Comparison of ENCODE assay signal across 14 mouse cellular contexts in the genomic region with DNA sequence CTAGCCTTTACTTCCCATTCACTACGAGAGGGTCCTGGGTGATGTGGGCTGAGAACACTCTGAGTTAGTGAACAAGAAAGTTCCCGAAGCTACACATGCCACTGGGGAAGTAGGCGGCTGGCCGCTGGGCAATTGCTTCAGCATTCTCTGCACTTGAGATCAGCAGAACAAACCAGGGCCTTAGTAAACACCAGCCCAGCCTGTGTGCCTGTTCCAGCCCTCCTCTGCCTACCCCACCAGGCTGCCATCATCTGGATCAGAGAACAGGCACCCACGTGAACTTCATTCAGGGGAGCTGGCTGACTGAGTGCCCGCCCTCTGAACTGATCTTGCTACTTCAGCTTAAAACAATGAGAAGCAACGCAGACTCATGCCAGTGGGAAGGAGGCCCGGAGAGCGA. TPM values are rescaled to one million over a fixed set of nuclear protein-coding genes. Genes with fewer than 3 reads are reported as not detected.
DNase-seq lines count a peak whose midpoint lies in the region; ATAC-seq and TF ChIP-seq lines count a peak whose summit lies in the region.
"Had no signal": no experiment of that assay in that cellular context is flagged by ENCODE, and none has a peak within 500 bp of the region (broad histone marks: within the 10 kb centered on the region; RNA-seq: fewer than 3 reads in every experiment).

No protein-coding gene starts in this region.

- H3K36me3 ChIP-seq in forebrain, embryonic 14.5 days (ENCODE audit: control insufficient read depth, insufficient read depth, low read length): no peaks in the 10 kb centered on the region
- H3K36me3 ChIP-seq in forebrain, embryonic 16.5 days (ENCODE audit: control insufficient read depth, insufficient read depth): no peaks in the 10 kb centered on the region
- no peaks in the 10 kb centered on the region for H3K36me3 ChIP-seq in hindbrain, embryonic 10.5 days
- H3K36me3 ChIP-seq in hindbrain, embryonic 12.5 days: no peaks in the 10 kb centered on the region
- no peaks in the 10 kb centered on the region for H3K36me3 ChIP-seq in thymus, adult 2 months (ENCODE audit: control insufficient read depth, insufficient read depth, low read length)
- H3K36me3 ChIP-seq: limb, embryonic 13.5 days had no signal

- no peak for TF ChIP-seq POLR2A in thymus, adult 2 months (IDR thresholded peaks at IDR 0.05; ENCODE audit: control insufficient read depth, extremely low read depth, insufficient read depth, low read length, poor library complexity)

- ATAC-seq in forebrain, embryonic 14.5 days: no peak
- ATAC-seq in forebrain, embryonic 16.5 days: no peak
- ATAC-seq in hindbrain, embryonic 12.5 days (ENCODE audit: low FRiP score): no peak
- ATAC-seq: Patski had no signal

- 68% methylated on average over 9 of the region's 9 CpGs for WGBS in forebrain, embryonic 14.5 days
- WGBS in forebrain, embryonic 16.5 days: 68% methylated on average over 9 of the region's 9 CpGs
- 78% methylated on average over 9 of the region's 9 CpGs for WGBS in hindbrain, embryonic 10.5 days
- 66% methylated on average over 9 of the region's 9 CpGs for WGBS in hindbrain, embryonic 12.5 days
- WGBS in thymus, adult 2 months: 75% methylated on average over 9 of the region's 9 CpGs

- DNase-seq in forebrain, embryonic 14.5 days (ENCODE audit: low spot score): no peak
- no peak for DNase-seq in hindbrain, embryonic 10.5 days (ENCODE audit: low spot score)
- DNase-seq in Muller cell, postnatal 12 days (ENCODE audit: inconsistent ontology term): peak; percentile 31
- DNase-seq in kidney, postnatal 10 days: peak; percentile 42
- DNase-seq in right cerebral cortex, postnatal 25 days: no peak
- DNase-seq in thymus, adult 2 months: no peak
- DNase-seq: cerebellum, adult 11-12 months; right cerebral cortex, adult 18-20 months had no signal

- no peak overlapping the region for H3K4me2 ChIP-seq in forebrain, embryonic 14.5 days (ENCODE audit: low read length)
- no peak overlapping the region for H3K4me2 ChIP-seq in forebrain, embryonic 16.5 days (ENCODE audit: low read length)
- no peak overlapping the region for H3K4me2 ChIP-seq in hindbrain, embryonic 12.5 days (replicated peaks)
- H3K4me2 ChIP-seq: limb, embryonic 13.5 days had no signal

- TF ChIP-seq CTCF in thymus, adult 2 months (IDR thresholded peaks at IDR 0.05; ENCODE audit: borderline replicate concordance, control insufficient read depth, extremely low read depth, insufficient read depth, low read length, poor library complexity): no peak

- H3K27ac ChIP-seq in forebrain, embryonic 14.5 days (ENCODE audit: low read depth, low read length): 0 out of 2 replicates have a peak overlapping the region, but pooled peaks have one; percentile 14
- no peak overlapping the region for H3K27ac ChIP-seq in forebrain, embryonic 16.5 days (ENCODE audit: low read length)
- peak overlapping the region; percentile 78 for H3K27ac ChIP-seq in hindbrain, embryonic 10.5 days
- H3K27ac ChIP-seq in hindbrain, embryonic 12.5 days: no peak overlapping the region
- H3K27ac ChIP-seq in thymus, adult 2 months (ENCODE audit: control insufficient read depth, insufficient read depth, low read length): no peak overlapping the region
- H3K27ac ChIP-seq: limb, embryonic 13.5 days had no signal

- peaks cover 11% of the 10 kb centered on the region; the same call in 1 of the 2 replicates for H3K4me1 ChIP-seq in forebrain, embryonic 14.5 days (ENCODE audit: control insufficient read depth, insufficient read depth, low read length)
- peaks cover 31% of the 10 kb centered on the region for H3K4me1 ChIP-seq in forebrain, embryonic 16.5 days (replicated peaks; ENCODE audit: control insufficient read depth, insufficient read depth, low read length)
- peaks cover 53% of the 10 kb centered on the region for H3K4me1 ChIP-seq in hindbrain, embryonic 10.5 days (replicated peaks)
- peaks cover 45% of the 10 kb centered on the region for H3K4me1 ChIP-seq in hindbrain, embryonic 12.5 days
- H3K4me1 ChIP-seq in thymus, adult 2 months (replicated peaks; ENCODE audit: control insufficient read depth, insufficient read depth, low read length): peaks cover 5% of the 10 kb centered on the region; the same call in 1 of the 2 replicates

- no peaks in the 10 kb centered on the region for H3K27me3 ChIP-seq in forebrain, embryonic 14.5 days (replicated peaks; ENCODE audit: control insufficient read depth, insufficient read depth, low read length)
- no peaks in the 10 kb centered on the region for H3K27me3 ChIP-seq in forebrain, embryonic 16.5 days (replicated peaks; ENCODE audit: control insufficient read depth, insufficient read depth, low read length)
- H3K27me3 ChIP-seq in hindbrain, embryonic 10.5 days (ENCODE audit: insufficient read depth, poor library complexity, severe bottlenecking): no peaks in the 10 kb centered on the region
- no peaks in the 10 kb centered on the region for H3K27me3 ChIP-seq in hindbrain, embryonic 12.5 days
- no peaks in the 10 kb centered on the region for H3K27me3 ChIP-seq in thymus, adult 2 months (ENCODE audit: control insufficient read depth, insufficient read depth, low read length)
- H3K27me3 ChIP-seq: limb, embryonic 13.5 days had no signal

- H3K9me3 ChIP-seq in forebrain, embryonic 14.5 days (replicated peaks; ENCODE audit: control insufficient read depth, low read length): no peaks in the 10 kb centered on the region
- H3K9me3 ChIP-seq in forebrain, embryonic 16.5 days (ENCODE audit: control insufficient read depth, low read length): no peaks in the 10 kb centered on the region
- H3K9me3 ChIP-seq in hindbrain, embryonic 10.5 days: no peaks in the 10 kb centered on the region
- H3K9me3 ChIP-seq in hindbrain, embryonic 12.5 days (replicated peaks): no peaks in the 10 kb centered on the region
- H3K9me3 ChIP-seq: limb, embryonic 13.5 days had no signal

- no peak overlapping the region for H3K9ac ChIP-seq in forebrain, embryonic 14.5 days (ENCODE audit: low read length)
- no peak overlapping the region for H3K9ac ChIP-seq in forebrain, embryonic 16.5 days (replicated peaks; ENCODE audit: low read depth, low read length)
- no peak overlapping the region for H3K9ac ChIP-seq in hindbrain, embryonic 12.5 days
- H3K9ac ChIP-seq: limb, embryonic 13.5 days had no signal

- no peak overlapping the region for H3K4me3 ChIP-seq in forebrain, embryonic 14.5 days (ENCODE audit: low read depth, low read length)
- H3K4me3 ChIP-seq in forebrain, embryonic 16.5 days (replicated peaks; ENCODE audit: low read length): no peak overlapping the region
- H3K4me3 ChIP-seq in hindbrain, embryonic 10.5 days: no peak overlapping the region
- no peak overlapping the region for H3K4me3 ChIP-seq in hindbrain, embryonic 12.5 days
- no peak overlapping the region for H3K4me3 ChIP-seq in thymus, adult 2 months (ENCODE audit: control insufficient read depth, insufficient read depth, low read length)
- H3K4me3 ChIP-seq: limb, embryonic 13.5 days; myocyte had no signal

RNA-seq across cellular contexts. Expression of gene 1700019N19Rik, which starts 44.4 kb away (rescaled TPM):
- polyA plus RNA-seq in forebrain, embryonic 14.5 days (2014; fragmentation: Nextera tagmentation; extraction: Ambion mirVana): not detected in 2 replicates
- not detected in 2 replicates for polyA plus RNA-seq in forebrain, embryonic 16.5 days (2015; fragmentation: Nextera tagmentation; extraction: Ambion mirVana)
- polyA plus RNA-seq in hindbrain, embryonic 10.5 days (2016; fragmentation: Nextera tagmentation; extraction: Ambion mirVana): 0.16 TPM in 1 of 2 replicates, not detected in the other
- not detected in 2 replicates for polyA plus RNA-seq in hindbrain, embryonic 12.5 days (2016; fragmentation: Nextera tagmentation; extraction: Ambion mirVana)
- polyA plus RNA-seq in thymus, adult 2 months (2012; rRNA removed): 0.35 TPM in 1 of 2 replicates, not detected in the other
- polyA plus RNA-seq: limb, embryonic 13.5 days; liver, embryonic 16.5 days; myocyte; Patski had no signal

Comparison
In these comparisons a context has a peak if more than half of its experiments do, and no peak if none do; other contexts are left out.
1. H3K27ac ChIP-seq: peak in forebrain, embryonic 14.5 days (single experiment) and hindbrain, embryonic 10.5 days (single experiment); none in forebrain, embryonic 16.5 days (single experiment), hindbrain, embryonic 12.5 days (single experiment) and thymus, adult 2 months (single experiment).
2. DNase-seq: peak in Muller cell, postnatal 12 days (single experiment) and kidney, postnatal 10 days (single experiment); none in forebrain, embryonic 14.5 days (single experiment), hindbrain, embryonic 10.5 days (single experiment), right cerebral cortex, postnatal 25 days (single experiment) and thymus, adult 2 months (single experiment).